Mouse (Mus musculus) bone marrow macrophage, adult 2 months (primary cell): ENCODE results near the gene Nek8. TPM values are rescaled to one million over a fixed set of nuclear protein-coding genes. Genes with fewer than 3 reads are reported as not detected.

Experiments used
- H3K27ac ChIP-seq: 2 replicates; pipeline ENCODE4 v1.5.1; 2012; ENCODE audit warnings: low read depth, low read length; ENCODE audit not compliant: insufficient read depth
- H3K4me1 ChIP-seq: 2 replicates; pipeline ENCODE4 v1.6.1; 2012; ENCODE audit warnings: low read length; ENCODE audit not compliant: control insufficient read depth, insufficient read depth
- H3K4me3 ChIP-seq: 2 replicates; pipeline ENCODE4 v1.5.1; 2012; ENCODE audit warnings: mild to moderate bottlenecking, low read length, moderate library complexity; ENCODE audit not compliant: insufficient read depth
- CTCF ChIP-seq: IDR thresholded peaks from 2 replicates; pipeline ENCODE4 v1.5.1; 2012; ENCODE audit warnings: low read depth, mild to moderate bottlenecking, low read length, moderate library complexity
- POLR2A ChIP-seq: IDR thresholded peaks from 2 replicates; pipeline ENCODE4 v1.6.1; 2012; ENCODE audit warnings: mild to moderate bottlenecking, low read depth, low read length, borderline replicate concordance
- polyA plus RNA-seq: library from polyadenylated mRNA; stranded (reverse); fragments of >200 nt; gene quantifications from 2 replicates; pipeline ENCODE4 v1.2.4, GENCODE M21; 2012; ENCODE audit not compliant: missing spikeins, insufficient read depth, insufficient read length

Nek8 gene
- polyA plus RNA-seq, 1 experiment: 5.2 TPM

DNA sequence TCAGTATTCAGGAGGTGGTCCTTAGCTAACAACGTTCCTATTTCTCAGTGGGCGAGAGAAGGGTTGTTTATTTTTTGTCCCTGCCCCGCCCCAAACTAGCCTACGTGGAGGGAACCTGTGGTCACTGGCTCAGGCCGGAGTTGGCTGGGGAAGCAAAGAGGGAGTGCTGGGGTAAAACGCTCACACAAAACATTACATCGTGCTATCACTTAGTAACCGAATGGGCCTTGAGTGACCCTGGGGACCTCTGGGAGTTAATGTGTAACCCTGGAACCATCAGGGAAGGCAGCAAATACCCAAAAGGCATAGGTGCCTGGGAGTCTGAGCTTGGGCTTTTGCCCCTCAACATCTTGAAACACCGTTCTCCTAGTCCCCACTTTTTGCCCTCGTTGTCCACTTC lies 962 bp upstream of the Nek8 start:
- TF ChIP-seq CTCF: no peak
- TF ChIP-seq POLR2A: no peak
- Histone ChIP-seq H3K4me1 (peaks cover 13% of the 10 kb centered on the region), H3K27ac (0 out of 2 replicates have a peak overlapping the region, but pooled peaks have one; percentile 4), H3K4me3 (peak overlapping the region; percentile 78)

DNA sequence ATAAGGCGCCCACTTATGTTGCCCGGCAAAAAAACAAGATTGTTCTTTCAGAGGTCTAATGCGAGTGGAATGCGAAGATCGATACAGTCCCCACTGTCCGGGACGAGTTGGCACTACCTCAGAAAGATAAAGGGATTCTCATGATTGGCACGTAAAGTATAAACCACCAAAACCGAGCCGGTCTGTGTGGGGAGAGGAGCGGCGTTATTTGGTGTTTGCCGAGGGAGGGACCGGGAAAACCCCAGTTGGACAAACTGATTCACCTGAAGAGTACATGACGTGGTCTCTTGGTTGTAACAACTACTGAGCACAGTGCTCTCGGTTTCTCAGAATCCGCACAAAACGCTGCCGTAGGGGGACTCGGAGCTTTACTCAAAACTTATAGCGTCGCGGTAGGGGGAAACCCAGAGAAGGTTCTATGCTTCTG lies 443 bp upstream of the Nek8 start:
- TF ChIP-seq CTCF (no peak), POLR2A (no peak)
- Histone ChIP-seq H3K4me1 (peaks cover 13% of the 10 kb centered on the region), H3K4me3 (peak overlapping the region; percentile 78), H3K27ac (0 out of 2 replicates have a peak overlapping the region, but pooled peaks have one; percentile 8)

DNA sequence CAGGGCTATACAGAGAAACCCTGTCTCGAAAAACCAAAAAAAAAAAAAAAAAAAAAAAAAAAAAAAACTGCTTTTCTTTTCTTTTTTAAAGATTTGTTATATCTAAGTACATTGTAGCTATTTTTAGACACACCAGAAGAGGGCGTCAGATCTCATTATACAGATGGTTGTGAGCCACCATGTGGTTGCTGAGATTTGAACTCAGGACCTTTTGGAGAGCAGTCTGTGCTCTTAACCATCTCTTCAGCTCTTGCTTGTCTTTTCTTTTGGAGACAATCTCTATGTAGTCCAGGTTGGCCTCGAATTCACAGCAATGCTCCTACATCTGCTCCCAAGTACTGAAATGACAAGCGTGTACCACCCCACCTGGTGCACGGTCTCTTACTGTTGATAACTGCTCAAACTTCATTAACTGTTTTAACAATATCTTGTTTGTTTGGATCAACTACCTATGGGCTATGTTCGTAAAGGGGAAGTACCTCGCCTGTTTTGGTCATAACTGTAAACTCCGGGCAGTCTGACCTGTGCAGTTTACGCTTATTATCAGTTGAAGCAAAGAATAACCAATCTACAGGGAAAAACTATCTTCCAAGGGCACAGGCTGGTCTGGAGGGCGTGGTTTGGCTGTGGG lies 589 bp downstream of the Nek8 start:
- H3K4me1 ChIP-seq: peaks cover 8% of the 10 kb centered on the region
- H3K27ac ChIP-seq: no peak overlapping the region
- H3K4me3 ChIP-seq: peak overlapping the region; percentile 78
- no peak for TF ChIP-seq POLR2A
- no peak for TF ChIP-seq CTCF

DNA sequence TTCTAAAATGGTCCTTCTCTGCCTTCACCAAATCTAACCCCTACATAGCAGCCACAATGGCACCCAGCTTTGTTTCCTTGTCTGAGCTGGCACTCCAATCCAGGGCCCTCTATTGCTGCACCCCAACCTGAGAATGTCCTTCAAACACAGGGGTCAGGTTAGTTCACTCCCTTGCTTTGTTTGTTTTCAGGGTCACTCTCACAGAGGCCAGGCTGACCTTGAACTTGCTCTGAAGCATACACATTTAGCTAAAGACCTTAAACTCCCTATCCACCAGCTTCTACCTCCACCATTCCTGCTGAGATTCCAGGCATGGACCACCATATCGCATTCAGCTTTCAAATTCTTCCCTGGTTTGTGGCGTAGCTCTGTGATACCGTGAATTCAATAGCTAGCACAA lies 2.0 kb downstream of the Nek8 start:
- H3K4me3 ChIP-seq: no peak overlapping the region
- H3K27ac ChIP-seq: no peak overlapping the region
- H3K4me1 ChIP-seq: no peaks in the 10 kb centered on the region
- TF ChIP-seq POLR2A (no peak), CTCF (no peak)

DNA sequence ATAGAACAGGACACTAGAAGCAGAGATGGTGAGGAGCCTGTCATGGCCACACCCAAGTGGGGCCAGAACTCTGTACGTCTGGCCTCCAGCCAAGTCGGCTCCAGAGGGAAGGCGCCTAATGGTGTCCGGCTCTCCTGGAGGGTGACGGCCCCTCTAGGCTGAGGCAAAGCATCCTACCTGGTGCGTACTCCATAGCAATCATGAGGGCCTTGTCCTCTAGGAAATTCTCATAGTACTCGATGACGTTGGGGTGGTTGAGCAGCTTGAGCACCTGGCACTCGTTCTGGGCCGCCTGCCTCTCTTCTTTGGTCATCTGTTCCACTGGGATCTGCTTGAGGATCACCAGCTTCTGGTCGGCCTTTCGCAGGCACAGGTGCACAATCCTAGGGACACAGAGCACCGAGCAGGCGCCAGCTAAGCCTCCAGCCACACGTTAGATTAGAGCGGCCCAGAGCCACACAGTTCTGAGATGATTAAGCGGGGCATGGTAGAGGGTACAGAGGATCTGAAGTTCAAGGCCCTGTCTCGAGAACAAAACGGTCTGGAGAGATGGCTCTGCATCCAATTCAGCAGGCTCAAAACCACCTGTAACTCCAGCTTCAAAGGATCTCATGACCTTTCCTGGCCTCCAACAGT lies 3.6 kb downstream of the Nek8 start:
- Histone ChIP-seq H3K27ac (no peak overlapping the region), H3K4me1 (no peaks in the 10 kb centered on the region), H3K4me3 (no peak overlapping the region)
- TF ChIP-seq CTCF: no peak
- no peak for TF ChIP-seq POLR2A

DNA sequence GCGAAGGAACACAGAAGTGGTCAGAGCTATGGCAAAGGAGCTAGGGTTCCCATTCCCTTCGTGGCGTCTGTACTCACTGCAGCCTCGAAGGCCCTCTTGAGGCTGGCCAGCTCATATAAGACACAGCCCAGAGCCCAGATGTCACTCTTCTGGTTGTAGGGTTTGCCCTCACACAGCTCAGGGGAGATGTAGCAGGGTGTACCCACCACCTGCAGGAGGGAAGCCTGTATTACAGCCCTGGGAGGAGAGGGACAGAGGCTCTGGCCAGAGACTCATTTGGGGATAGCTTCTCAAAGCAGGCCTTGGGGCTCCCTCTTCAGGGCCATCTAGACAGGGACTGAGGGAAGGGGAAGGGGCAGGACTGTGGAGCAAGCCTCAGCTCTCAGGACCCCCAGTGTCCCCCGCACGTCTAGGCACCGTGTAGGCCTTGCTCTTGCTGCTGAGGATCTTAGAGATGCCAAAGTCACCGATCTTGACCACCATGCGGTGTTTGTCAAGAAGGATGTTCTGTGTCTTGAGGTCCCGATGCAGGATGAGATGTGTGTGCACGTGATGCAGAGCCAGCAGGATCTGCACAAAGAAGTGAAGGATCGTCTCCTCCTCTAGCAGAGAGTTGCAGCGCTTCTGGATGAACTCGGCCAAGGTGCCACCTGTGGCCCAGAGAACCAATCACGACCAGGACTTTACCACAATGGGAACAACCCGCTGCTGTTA lies 4.3 kb downstream of the Nek8 start:
- Histone ChIP-seq H3K27ac (no peak overlapping the region), H3K4me3 (no peak overlapping the region), H3K4me1 (no peaks in the 10 kb centered on the region)
- TF ChIP-seq CTCF: no peak
- no peak for TF ChIP-seq POLR2A

DNA sequence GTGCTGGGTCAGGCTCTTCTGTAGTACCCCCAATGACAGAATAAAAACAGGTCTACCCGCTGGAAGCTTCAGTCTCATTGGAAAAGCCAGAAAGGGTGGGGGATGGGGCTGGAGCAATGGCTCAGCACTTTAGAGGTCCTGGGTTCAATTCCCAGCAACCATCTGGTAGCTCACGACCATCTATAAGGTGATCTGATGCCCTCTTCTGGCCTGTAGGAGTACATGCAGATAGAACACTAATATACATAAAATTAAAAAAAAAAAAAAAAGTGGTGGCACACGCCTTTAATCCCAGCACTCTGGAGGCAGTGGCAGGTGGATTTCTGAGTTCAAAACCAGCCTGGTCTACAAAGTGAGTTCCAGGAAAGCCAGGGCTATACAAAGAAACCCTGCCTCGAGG lies 5.1 kb downstream of the Nek8 start:
- H3K27ac ChIP-seq: no peak overlapping the region
- H3K4me3 ChIP-seq: no peak overlapping the region
- TF ChIP-seq CTCF (peak; percentile 26; the same call in 1 of the 2 replicates), POLR2A (no peak)
- peaks cover 2% of the 10 kb centered on the region; the same call in 1 of the 2 replicates for H3K4me1 ChIP-seq

DNA sequence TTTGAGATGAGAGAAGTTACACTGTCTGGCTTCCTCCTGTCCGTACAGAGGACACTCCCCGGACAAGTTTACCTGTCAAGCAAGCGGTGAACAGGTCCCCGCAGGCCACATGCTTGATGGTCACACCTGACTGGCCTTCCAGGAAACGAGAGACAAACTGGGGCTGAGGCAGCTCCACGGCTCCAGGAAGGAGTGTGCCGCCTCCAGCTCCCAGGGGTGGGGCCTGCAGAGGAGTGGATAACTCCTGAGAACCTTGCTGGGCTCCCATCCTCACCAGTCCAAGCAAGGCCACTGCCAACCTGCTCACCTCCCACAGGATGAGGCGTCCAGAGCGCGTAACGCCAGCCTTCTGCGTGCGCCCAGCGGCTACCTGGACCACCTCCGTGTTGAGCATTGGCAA lies 6.2 kb downstream of the Nek8 start:
- H3K4me1 ChIP-seq: peaks cover 7% of the 10 kb centered on the region
- TF ChIP-seq POLR2A (no peak), CTCF (no peak)
- H3K4me3 ChIP-seq: no peak overlapping the region
- H3K27ac ChIP-seq: no peak overlapping the region

DNA sequence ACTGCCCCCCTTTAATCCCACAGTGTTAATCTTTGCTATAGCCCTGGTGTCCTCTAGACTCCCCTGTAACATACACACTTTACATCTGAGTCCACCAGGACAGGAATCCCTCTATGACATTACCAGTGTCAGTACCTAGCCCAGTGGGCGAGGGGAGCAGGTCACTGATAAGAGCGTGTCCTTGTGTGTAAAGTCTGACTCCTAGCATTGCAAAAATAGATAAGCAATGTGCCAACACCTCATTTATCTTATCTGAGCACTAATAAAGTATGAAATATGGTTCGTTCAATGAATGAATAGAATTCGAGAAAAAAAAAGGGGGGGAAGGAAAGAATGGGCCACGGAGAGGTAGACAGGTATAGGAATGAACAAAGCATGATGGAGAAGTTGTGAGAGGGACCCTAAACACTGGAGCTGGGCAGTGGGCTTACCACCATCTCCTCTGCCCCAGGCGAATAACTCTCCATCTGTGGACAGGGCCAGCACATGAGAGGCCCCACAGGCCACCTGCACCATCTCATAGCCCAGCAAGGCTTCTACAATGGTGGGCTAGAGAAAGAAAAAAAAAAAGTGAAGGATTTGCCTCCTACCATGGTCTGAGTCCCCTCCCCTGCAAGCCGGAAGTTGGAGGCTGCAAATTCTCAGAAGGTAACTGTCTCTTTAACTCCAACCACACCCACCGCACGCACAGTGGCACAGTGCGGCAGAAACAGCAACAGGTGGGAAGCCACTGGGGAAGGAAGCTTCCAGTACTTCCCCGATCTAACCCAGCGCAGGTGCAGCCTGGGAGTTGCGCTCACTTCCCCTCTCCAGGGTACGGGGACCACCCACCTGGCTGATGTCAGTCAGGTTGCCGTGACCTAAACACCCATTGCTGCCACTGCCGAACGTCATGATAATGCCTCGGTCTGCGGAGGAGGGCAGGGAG lies 7.7 kb downstream of the Nek8 start:
- Histone ChIP-seq H3K4me3 (no peak overlapping the region), H3K4me1 (peaks cover 12% of the 10 kb centered on the region), H3K27ac (no peak overlapping the region)
- TF ChIP-seq CTCF (no peak), POLR2A (no peak)
